Mouse (Mus musculus) urinary bladder, postnatal 36 days (tissue): ENCODE data around the gene Mfsd12.

ENCODE experiments used
- DNase-seq, 2 experiments: peaks; one replicate each; pipeline ENCODE4 v3.0.0; 2022; ENCODE audit warnings: low spot score in 2 of 2, mixed read lengths in 1 of 2

Mfsd12 gene

DNA sequence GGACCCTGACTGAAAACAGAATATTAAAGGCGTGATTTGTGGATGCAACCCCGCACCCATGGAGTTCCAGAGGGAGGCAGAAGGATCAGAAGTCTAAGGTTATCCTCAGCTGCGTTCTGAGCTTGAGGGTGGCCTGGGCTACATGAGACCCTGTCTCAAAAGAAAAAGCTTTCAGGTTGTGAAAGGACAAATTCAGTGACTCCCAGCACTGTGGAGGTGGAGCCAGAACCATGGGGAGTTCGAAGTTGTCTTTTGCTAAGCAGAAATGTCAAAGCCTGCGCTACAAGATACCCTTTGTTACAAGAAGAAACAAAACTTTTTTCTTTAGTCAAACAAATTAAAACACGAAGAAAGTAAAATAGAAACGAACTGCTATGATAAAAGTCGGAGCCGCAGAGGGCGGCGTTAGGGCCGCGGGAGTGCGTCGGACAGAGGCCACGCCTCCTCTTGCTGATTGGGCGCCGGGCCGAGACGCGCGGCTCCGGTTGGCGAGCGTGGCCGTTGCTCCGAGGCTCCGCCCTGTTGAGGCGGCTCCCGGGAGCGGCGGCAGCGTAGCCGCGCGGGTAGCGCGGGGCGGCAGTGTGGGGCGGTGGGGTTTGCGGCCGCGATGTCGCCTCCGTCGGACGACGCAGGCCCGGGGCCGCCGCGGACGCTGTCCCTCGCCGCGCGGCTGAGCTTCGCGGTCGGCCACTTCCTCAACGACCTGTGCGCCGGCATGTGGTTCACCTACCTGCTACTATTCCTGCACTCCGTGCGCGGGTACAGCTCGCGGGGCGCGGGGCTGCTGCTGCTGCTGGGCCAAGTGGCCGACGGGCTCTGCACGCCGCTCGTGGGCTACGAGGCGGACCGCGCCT, at the start of gene Mfsd12:
Gene Mfsd12, plus strand, starts transcription at position 501 of the 854 bp plus-strand sequence.
- peak; percentile 78 to 90 for DNase-seq

GRCm38 (mm10) chr10:81309571-81309970, 47.7 kb upstream of the Mfsd12 start:
- DNase-seq, result no peak

- DNase-seq, result no peak
These were observed 43.7 kb upstream of the Mfsd12 start for GRCm38 (mm10) chr10:81313581-81313980.

DNA sequence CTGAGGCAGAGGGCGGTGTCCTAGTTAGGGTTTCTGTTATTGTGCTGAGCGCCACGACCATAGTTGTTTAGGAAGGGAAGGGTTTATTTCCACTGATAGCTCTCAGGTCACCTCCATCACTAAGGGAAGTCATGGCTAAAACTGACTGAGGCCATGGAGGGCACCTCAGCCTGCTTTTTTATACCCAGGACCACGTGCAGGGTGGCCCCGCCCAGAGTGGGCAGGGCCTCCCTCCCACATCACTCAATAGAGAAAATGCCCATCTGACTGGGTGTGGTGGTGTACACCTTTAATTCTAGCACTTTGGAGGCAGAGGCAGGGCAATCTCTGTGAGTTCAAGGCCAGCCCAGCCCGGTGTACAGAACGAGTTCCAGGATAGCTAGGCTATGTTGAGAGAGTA, 43.1 kb upstream of the Mfsd12 start:
- DNase-seq, result no peak

DNA sequence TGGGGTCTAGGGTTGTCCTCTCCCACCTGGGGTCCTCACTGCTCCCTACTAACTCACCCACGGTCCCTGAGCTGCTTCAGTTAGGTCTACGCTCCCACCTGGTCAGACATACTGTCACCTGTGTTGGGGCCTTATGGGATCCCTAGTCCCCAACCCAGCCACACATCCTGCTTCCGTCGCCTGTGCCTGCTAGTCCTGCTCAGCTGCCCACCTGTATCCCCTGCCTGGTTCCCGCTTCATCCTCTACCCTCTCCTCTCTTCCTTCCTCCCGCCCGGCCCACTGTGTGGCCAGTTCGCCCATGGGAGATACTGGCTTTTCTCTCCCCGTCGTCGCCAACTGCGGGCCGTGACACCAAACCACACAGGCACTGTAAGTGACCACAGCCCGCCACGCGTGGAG, 41.7 kb upstream of the Mfsd12 start:
- DNase-seq, result no peak

GRCm38 (mm10) chr10:81316338-81317060, 40.8 kb upstream of the Mfsd12 start:
- no peak for DNase-seq

DNA sequence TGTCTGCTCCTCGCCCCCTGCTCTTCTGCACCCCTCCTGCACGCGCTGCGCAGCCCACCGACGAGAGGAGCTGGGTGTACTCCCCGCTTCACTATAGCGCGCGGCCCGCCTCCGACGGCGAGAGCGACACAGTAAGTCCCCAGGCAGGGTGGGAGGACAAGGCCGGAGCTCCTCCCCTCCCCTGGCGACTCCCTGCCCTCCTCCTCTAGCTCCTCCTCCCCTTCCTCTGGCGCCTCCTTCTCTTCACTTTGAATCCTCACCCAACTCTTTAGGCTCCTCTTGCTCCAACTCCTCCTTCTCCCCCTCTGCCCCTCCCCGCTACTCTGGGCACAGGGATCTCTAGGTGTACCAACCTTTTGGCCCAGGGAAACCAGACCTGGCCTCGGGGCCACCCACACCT, 40.0 kb upstream of the Mfsd12 start:
- DNase-seq, result peak; percentile 37 to 70

- DNase-seq, result peak in 1 of 2 experiments; percentile 53
These were observed 38.5 kb upstream of the Mfsd12 start for GRCm38 (mm10) chr10:81318589-81319329.

DNA sequence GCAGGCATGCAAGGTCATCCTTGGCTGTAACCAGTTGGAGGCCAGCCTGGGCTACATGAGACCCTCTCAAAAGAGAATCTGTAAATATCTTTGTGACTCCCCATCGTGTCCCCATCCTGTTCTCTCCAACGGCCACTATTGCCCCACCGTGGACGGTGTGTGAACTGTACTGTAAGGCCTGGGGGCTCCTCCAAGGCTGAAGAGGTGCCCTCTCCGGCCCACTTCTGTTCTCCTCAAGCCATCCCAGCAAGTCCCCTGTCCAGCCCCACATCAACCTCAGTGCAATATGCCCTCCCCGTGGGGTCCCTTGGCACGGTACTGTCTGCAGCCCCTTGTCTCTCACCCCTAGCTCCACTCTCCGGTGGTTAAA, 38.0 kb upstream of the Mfsd12 start:
- no peak for DNase-seq

DNA sequence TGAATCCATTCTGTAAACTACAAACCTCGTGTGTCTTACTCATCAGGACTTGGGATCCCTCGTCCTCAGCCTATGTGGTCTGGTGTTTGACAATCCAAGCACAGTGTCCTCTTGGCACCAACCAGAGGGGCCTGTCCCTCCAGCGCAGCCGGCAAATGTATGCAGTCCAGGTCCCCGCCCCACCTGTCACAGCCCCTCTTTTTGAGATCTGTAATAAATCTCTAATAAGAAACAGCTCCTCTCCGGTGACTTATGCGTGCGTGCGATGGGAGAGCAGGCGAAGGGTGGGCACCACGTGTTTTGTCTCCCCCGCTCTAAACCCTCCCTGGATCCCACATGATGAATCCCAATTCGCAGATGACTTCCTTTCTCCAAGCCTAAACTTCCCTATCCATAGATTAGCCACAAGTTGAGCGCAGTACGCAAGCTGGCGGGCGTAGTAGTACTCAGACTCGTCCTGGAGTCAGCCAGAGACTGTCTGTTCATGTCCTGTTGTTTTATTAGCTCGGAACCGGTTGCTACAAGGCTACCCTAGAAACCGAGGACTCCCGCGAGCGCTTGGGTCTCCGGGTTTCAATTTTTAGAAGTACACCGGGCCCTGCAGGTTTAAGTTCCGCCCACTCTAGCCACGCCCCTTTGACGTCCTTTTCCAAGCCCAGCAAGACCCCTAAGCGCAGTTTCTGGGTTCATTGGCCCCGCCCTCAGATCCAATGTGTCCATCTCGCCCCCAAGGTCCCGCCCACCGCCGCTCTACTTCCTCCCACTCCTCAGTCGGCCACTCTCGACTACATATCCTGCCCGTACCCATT, 37.3 kb upstream of the Mfsd12 start:
- peak in 1 of 2 experiments; percentile 34 for DNase-seq

DNA sequence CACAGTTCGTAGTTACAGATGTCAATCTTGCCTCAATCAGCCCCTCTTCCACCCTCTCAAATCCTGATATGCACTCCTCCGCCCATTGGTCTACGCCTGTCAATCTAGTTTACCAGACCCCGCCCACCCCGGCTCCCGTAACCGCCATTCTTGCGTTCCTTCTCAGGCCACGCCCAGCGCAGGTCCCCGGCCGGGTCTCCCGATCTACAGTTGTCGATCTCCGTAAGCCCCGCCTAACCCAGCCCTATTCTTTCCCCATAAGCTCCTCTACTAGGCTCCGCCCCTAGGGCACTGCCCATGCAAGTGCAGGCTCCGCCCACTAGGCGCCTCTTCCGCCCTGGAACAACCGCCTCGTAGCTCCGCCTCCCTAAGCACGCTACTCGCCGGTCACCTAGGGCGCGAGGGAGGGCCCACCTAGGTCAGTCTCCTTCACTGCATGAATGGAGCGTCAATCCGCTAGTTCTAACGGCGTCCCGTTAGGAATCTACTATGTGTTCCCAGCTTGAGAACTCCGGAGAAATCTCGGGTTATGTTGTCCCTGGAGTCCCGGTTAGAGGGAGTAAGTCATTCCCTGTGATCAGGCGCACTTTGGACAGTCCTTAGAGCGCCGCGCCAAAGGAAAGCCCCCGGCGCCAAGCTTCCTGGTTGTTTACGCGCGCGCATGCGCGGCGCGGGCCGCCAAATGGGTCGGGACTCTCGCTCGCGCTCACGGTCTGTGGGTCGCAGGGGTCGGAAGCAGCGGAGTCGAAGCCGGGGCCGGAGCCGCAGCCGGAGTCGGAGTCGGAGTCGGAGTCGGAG, 36.5 kb upstream of the Mfsd12 start, which contains the start of gene Cactin:
Gene Cactin, plus strand, starts transcription at position 554 of the 798 bp plus-strand sequence.
- DNase-seq, result peak; percentile 98 to 100

GRCm38 (mm10) chr10:81321436-81321835, 35.9 kb upstream of the Mfsd12 start:
- DNase-seq, result no peak

DNA sequence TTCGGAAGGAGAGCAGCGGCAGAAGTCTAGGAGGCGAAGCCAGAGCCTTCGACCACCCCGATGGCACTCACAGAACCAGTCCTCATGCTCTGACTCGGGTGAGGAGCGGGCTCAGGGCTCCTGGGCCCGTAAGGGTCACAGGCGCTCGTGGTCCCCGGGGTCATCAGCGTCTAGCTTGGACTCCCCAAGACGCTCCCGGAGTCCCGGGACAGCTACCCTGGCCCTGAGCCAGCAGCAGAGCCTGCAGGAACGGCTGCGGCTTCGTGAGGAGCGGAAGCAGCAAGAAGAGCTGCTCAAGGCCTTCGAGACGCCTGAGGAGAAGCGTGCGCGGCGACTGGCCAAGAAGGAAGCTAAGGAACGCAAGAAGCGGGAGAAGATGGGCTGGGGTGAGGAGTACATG, 34.8 kb upstream of the Mfsd12 start:
- DNase-seq, result no peak

GRCm38 (mm10) chr10:81323141-81323775, 34.0 kb upstream of the Mfsd12 start:
- no peak for DNase-seq

- DNase-seq, result no peak
These were observed 33.3 kb upstream of the Mfsd12 start for GRCm38 (mm10) chr10:81323791-81324530.

- DNase-seq, result no peak
These were observed 32.1 kb upstream of the Mfsd12 start for GRCm38 (mm10) chr10:81325176-81325575.

GRCm38 (mm10) chr10:81325781-81326180, 31.5 kb upstream of the Mfsd12 start:
- no peak for DNase-seq

DNA sequence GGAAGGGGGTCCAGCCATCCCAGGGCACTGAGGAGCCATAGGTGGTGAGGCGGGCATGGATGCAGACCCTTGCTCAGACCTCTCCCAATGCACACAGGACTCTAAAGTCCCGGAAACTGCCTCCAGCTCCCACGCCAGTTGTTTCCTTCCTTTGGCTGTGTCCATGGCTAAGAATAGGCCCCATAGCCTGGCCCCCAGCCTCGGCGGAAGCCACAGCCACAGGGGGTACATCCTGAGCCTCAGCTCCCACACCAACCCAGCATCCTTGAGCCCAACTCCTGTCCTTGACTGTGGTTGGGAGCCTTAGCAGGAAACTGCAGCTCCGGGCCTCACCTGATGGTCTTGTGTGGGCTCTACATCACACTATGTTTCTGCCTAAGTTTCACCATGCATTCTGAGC, 30.4 kb upstream of the Mfsd12 start:
- no peak for DNase-seq

DNA sequence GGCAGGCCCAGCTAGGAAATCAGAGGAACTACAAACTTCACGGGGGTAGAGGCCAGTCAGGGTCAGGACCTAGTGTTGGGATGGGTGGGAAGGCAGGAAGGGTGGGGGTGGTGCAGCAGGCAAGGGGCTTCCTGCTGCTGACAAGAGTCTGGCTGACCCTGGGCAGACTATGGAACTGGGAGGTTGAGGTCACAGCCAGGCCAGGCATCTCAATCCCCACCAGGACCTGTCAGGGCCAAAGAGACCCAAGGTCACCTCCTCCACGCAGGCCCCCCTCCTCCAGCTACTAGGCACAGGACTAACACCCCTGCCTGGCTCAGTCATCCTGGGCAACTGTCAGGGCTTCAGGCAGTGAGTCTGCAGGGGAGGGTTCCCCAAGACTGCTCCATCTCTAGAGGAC, 29.3 kb upstream of the Mfsd12 start:
- DNase-seq, result no peak
